Mouse (Mus musculus): ENCODE data around the gene Gm20388. TPM values are rescaled to one million over a fixed set of nuclear protein-coding genes. Genes with fewer than 3 reads are reported as not detected.
"Not testable (repeated sequence)": the region's sequence is repeated elsewhere in the genome, so short reads cannot be mapped to it uniquely, and the experiment has no call there.

Gm20388 gene
- total RNA-seq, 2 experiments from 2014 or later = 10.7 TPM; not detected in 1

GRCm38 (mm10) chr8:123627410-123628147, 3716.9 kb downstream of the Gm20388 start:
- no peak for DNase-seq (ENCODE audit: low spot score in 2 of 2)

DNA sequence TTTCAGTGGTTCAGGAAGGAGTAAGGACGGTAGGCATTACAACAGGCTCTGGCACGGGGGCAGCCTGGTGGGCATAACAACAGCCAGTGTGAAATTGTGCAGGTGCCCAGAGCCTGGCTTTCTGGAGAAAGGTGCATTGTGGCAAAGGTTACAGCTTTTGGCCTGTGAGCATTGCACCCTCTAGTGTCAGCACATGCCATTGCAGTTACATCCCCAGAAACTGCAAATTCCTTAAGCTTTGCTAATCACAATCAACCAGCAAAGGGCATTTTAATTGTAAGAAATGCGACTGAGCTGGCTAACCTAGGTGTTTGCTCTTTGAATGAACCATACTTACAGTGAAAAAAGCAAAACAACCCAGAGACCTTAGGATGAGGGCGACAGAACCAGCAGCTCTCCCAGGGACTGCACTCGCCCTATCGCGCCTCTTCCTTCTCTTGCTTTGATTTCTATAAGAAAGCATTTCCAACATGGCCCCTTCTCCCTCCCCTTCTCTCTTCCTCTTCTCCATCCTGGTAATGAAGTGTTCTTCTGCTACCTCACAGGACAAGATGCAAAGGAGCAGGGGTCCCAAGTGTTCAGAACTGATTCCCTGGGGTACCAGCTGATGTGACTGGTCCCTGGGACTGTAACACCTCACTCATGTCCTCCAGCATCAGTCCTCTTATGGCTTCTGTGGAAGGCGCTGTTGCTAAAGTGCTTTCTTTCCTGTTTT, 3717.8 kb downstream of the Gm20388 start:
- peak in 1 of 2 experiments; percentile 68 for DNase-seq (ENCODE audit: low spot score in 2 of 2)

DNA sequence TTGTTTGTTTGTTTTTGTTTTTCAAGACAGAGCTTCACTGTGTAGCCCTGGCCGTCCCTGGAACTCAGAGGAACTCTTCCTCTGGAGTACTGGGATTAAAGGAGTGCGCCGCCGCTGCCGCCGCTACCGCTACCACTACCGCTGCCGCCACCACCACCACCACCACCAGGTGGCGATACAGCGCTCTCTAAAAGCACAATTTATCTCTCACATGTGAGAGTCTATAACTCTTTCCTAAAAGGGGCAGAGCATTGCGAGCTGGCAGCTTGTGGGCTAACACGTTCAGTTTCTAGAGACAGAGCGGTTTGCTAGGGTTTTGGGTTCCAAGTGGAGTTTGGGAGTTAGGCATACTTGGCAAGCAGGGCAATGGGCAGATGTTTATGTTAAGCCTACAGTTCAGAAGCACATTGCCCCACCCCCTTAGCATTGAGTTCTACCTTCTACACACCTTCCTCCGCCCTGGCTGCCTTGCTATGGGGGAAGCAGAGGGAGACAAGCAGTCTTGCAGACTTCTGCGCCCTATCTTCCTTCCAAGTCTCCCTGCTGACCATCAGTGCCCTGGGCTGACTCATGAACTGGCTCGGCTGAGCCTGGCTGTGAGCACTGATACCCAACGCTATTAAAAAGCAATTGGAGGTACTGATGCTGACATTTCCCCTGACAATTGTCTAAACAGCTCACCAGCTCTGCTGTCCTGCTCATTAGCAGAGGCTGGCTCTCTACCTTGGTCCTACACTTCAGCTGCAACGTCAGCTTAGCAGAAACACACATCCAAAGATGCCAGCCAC, 3718.5 kb downstream of the Gm20388 start:
- peak; percentile 53 to 88 for DNase-seq (ENCODE audit: low spot score in 2 of 2)

DNA sequence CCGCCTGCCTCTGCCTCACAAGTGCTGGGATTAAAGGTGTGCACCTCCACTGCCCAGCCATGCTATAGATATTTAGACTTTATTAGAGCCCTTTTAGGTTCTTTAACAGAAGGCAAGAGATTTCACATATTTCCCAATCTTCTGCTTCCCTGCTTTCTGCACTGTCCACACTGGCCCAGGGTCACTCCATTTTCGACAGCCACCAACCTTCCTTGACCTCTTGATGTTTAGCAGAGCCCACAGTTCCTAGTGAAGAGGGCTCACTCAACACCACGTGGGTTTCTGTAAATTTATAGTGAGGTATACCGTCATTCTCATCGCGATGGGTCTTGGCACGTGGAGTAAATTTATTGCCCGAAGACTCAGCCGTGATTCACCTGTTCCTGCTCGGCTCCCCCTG, 3719.4 kb downstream of the Gm20388 start:
- DNase-seq (ENCODE audit: low spot score in 2 of 2) = no peak

DNA sequence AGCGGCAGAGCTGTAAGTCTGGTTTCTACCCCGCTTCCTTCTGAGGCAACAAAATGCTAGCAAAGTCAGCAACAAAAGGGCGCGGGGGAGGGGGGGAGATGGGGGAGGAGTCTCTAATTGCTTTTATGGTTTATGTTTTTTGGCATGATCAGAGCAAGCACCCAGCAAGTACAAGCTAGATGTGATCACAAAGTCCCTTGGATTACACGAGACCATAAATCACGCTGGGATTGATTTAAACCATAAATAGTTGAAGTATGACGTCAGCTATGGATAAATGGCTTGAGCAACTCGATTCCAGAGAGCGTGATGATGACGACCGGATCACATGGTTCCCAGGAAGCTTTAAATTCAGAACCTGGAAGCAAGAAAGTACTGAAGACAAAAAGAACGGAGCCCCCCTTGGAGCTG, 3720.2 kb downstream of the Gm20388 start:
- DNase-seq (ENCODE audit: low spot score in 2 of 2) = no peak

- not testable (repeated sequence) for DNase-seq (ENCODE audit: low spot score in 2 of 2)
These were observed 3721.1 kb downstream of the Gm20388 start for GRCm38 (mm10) chr8:123631746-123632145.

DNA sequence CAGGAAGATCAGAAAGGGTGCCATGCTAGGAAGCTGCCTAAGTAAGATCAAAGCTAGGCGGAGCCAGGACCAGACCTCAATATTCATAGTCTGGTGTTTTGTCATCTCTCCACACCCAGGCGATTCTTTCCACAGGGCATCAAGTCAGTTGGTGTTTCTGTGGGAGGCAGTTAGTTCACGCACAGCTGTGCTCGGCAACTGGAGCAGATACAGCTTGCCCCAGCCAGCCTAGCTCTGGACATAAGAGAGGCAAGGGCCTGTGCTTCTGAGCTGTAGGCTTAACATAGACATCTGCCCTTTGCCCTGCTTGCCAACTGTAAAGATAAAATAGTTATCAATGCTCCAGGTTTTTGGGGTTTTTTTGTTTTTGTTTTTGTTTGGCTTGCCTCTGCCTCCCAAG, 3721.6 kb downstream of the Gm20388 start:
- no peak for DNase-seq (ENCODE audit: low spot score in 2 of 2)

GRCm38 (mm10) chr8:123633801-123634200, 3723.2 kb downstream of the Gm20388 start:
- DNase-seq (ENCODE audit: low spot score in 2 of 2) = no peak

GRCm38 (mm10) chr8:123634395-123635131, 3723.9 kb downstream of the Gm20388 start:
- DNase-seq (ENCODE audit: low spot score in 2 of 2) = peak in 1 of 2 experiments; percentile 56

DNA sequence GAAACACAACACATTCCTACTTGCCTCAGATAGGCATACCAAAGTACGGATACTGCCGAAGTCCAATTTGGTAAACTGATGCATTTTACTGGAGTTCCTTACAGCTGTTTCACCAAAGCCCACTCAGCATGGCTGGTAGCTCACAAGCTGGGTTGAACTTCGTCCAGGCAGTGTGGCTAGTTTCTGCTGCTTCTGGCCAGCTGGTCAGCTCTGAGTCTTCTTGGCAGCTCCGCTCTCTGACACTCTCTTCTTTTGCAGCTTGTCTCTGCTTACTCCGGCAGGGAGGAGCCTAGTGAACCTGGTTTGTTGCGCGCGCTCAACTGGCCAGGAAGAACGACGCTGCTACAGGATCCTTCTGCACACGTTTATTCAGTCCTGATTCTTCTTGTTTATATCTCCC, 3725.0 kb downstream of the Gm20388 start:
- no peak for DNase-seq (ENCODE audit: low spot score in 2 of 2)

DNA sequence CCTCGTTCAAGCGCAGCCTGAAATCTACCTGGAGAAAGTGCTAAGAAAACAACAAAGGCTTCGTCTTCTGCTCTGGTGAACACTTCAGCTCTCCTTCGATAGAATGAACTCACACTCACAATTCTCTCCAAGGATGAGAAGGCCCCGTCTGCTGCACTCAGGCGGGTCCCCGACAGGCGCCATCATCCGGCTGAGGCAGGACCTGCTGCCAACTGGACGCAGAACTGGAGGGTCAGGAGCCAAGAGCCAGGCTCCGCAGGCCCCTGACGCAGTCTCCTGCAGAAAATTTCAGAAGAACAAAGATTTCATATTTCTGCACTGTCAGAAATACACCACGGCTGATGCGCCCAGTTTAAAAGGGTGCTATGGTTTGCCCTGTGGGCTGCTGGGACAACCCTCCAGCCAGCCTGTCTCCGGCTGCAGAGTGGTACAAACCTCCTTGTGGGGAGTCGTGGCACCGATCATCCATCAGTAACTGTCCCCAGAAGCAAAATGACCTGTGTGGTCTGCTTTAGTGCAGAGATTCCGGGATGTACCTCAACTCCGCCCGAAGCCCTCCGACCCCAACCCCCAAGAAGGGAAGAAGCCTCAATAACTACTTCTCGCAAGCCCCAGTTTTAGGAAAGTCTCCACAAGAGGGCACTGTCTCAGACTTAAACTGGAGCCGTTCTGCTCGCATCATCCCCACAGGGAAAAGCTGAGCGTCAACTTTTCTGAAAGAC, 3732.8 kb downstream of the Gm20388 start:
- peak; percentile 33 to 82 for DNase-seq (ENCODE audit: low spot score in 2 of 2)

DNA sequence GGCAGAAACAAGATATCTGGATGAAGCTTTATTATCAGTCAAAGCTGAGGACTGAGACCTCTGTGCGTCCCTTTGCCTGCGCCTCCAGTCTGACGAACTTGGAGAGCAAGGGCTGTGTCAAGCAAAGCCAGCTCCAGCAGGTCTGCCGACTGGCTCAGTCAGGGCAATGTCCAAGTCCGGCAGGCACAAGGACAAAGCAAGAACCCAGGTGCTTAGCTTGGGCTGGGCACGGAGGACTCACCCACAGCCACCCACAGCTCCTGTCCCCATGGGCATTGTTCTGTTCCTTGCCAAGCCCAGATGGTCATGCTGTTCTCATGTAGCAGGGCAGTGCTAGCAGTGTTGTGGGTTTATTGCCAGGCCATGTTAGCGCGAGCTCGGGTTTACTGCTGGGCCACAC, 3734.6 kb downstream of the Gm20388 start:
- DNase-seq (ENCODE audit: low spot score in 2 of 2) = no peak

DNA sequence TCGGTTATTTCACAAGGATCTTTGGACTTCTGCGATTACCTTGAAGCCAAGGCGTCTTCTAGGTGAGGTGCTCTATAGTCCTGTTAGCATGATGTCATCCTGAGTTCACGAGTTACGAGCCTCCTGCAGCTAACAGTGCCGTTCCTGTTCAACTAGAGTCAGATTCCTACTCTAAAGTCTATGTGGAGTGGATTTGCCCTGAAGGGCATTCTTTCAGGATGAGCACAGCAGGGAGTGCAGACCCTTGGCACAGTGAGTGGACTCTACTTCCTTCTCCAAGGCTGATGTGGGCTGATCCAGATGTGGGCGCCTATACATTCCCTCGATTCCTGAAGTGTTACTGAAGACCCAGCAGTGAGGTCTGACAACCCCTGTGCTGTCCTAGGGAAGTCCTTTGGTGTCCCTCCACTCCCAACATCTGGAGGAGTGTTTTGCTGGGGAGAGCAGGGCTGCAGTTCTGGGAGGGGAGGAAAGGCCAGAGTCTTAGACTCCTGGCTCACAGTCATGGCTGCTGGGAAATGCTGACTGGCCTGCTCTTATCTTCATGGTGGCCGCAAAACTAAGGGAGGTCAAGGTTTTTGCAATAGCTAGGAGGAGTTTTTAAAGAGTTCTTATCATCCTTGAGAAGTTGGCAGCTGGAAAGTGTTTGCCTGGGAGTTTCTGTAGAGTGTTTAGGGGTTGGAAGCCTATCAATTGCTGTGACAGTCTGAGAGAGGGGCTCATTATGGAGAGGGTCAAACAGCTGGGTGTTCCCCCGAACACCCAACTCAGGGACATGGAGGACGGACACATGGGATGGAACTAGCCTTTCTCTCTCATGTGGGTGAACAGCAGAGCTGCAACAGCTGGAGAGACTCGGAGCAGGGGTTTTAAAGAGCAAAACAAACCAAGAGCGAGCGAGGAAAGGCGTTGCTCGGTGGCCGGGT, 3737.9 kb downstream of the Gm20388 start:
- no peak for DNase-seq (ENCODE audit: low spot score in 2 of 2)

- DNase-seq (ENCODE audit: low spot score in 2 of 2) = no peak
These were observed 3738.8 kb downstream of the Gm20388 start for GRCm38 (mm10) chr8:123649483-123649882.

DNA sequence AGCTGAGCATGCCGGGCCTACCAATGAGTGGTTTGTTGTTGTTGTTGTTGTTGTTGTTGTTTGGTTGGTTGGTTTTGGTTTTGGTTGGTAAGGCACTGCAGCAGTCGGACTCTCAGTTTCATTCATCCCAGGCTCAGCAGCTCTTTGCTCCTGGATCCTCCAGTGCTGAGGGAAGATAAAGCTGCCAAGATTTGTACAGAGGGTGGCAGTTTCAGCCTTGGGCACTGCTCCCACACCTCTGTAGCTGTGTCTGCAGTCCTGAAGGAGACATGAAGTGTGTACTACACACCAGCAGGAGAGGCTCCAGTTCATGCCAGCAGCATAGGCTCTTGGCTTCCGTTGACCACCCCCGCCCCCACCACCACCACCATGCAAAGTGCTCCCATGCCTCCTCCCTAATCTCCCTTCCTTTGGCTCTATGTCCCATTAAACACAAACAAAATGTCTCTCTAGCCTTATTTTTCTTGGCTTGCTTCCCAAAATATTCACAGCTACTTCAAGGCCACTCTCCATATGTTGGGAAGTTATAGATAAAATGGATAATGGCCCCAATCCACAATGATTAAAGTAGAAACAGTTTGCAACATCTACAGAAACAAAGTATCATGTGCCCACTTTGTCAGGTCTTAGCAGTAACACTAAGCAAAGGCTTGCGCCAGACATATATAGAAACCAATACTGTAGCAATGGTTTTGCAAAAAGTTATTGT, 3740.9 kb downstream of the Gm20388 start:
- no peak for DNase-seq (ENCODE audit: low spot score in 2 of 2)

DNA sequence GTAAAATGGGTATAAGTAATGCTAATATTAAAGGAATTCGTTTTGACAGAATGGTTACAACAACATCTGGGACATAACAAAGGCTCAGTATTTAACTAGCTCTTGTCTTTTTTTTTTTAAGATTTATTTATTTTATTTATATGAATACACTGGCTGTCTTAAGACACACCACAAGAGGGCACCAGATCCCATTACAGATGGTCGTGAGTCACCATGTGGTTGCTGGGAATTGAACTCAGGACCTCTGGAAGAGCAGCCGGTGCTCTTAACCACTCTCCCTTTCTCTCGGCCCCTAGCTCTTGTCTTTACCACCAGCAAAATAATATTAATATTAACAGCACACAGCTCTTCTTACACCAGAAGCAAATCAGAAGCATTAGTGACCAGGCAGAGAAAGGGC, 3742.0 kb downstream of the Gm20388 start:
- no peak for DNase-seq (ENCODE audit: low spot score in 2 of 2)

DNA sequence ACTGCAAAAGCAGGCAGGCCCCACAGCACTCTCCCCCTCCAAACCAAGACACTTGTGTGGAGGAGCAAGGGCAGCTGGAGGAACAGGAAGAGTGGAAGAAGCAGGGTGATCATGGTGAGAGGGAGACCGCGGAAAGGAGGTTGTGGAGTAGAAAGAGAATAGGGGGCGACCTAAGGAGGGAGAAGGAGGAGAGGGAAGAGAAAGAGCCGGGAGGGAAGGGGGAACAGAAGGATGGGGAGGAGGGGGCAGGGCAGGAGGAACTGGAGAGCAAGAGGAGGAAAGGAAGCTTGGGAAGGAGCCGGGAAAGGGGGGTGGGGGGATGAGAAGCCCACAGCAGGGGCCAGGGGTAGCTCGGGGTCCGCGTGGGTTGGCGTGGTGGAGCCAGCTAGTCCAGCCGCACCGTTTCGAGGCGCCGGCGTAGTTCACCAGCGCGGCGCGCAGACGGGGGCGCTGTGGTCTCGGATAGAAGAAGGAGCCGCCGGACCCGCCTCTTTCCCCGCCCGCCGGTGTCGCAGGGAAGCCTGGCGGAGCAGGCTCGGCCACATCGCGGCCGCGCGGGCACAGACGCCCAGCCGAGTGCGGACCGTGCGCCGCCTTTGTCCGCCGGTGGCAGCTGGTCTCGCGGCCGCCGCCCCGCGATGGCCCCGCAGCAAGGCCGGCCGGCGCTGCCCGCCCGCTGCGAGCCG, 3742.8 kb downstream of the Gm20388 start, which contains the start of gene Rhou:
TSS of gene Rhou (plus strand) at position 622 of the 686 bp plus-strand sequence.
- DNase-seq (ENCODE audit: low spot score in 2 of 2) = peak; percentile 87 to 96

DNA sequence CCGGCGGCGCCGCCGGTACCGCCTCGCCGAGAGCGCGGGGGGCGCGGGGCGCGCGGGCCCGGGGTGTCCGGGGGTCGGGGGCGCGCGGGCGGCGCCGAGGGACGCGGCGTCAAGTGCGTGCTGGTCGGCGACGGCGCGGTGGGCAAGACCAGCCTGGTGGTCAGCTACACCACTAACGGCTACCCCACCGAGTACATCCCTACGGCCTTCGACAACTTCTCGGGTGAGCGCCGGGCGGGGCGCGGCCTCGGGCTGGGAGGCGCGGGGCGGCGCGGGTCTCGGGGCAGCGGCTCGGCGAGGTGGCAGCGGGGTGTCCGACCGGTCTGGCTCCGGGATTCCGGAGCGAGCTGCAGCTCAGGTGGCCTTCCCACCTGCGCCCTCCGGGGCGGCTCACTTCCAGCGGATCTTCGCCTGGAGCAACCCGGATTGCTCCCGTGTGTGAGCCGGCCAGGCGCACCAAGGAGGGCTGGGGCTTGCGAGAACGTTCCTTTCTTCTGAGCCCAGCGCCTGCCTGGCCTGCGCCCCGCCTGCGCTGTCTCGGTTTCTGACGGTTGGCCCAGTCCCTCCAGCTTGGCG, 3743.4 kb downstream of the Gm20388 start:
- peak; percentile 25 to 57 for DNase-seq (ENCODE audit: low spot score in 2 of 2)

Data from layer of hippocampus, adult 18-20 months (tissue).